Mouse (Mus musculus): ENCODE data around the gene Scarb1. TPM values are rescaled to one million over a fixed set of nuclear protein-coding genes. Genes with fewer than 3 reads are reported as not detected.

Gene Scarb1
- polyA plus RNA-seq, 1 experiment from 2014 or later = 62.6 TPM

- Histone ChIP-seq H3K27ac (ENCODE audit: low read depth, low read length) (no peak overlapping the region), H3K4me3 (ENCODE audit: low read length) (no peak overlapping the region), H3K9ac (ENCODE audit: low read depth, low read length) (no peak overlapping the region), H3K36me3 (ENCODE audit: control insufficient read depth, insufficient read depth, low read length) (no peaks in the 10 kb centered on the region), H3K4me2 (ENCODE audit: low read length) (no peak overlapping the region), H3K4me1 (ENCODE audit: control insufficient read depth, insufficient read depth, low read depth, low read length) (no peaks in the 10 kb centered on the region; the same call in 1 of the 2 replicates), H3K9me3 (ENCODE audit: control insufficient read depth, low read length) (no peaks in the 10 kb centered on the region), H3K27me3 (replicated peaks; ENCODE audit: control insufficient read depth, insufficient read depth, low read length) (no peaks in the 10 kb centered on the region)
- 79% methylated on average over 7 of the region's 7 CpGs for WGBS
- ATAC-seq = no peak
Observed at GRCm38 (mm10) chr5:125306372-125306771, 34.5 kb downstream of the Scarb1 start.

- Histone ChIP-seq H3K4me2 (ENCODE audit: low read length) (no peak overlapping the region), H3K4me1 (ENCODE audit: control insufficient read depth, insufficient read depth, low read depth, low read length) (no peaks in the 10 kb centered on the region; the same call in 1 of the 2 replicates), H3K27ac (ENCODE audit: low read depth, low read length) (no peak overlapping the region), H3K27me3 (replicated peaks; ENCODE audit: control insufficient read depth, insufficient read depth, low read length) (no peaks in the 10 kb centered on the region), H3K9ac (ENCODE audit: low read depth, low read length) (no peak overlapping the region), H3K36me3 (ENCODE audit: control insufficient read depth, insufficient read depth, low read length) (0 out of 2 replicates have a peak, but pooled peaks cover 2% of the 10 kb centered on the region), H3K9me3 (ENCODE audit: control insufficient read depth, low read length) (no peaks in the 10 kb centered on the region), H3K4me3 (ENCODE audit: low read length) (no peak overlapping the region)
- ATAC-seq = peak; percentile 10; the same call in 1 of the 2 replicates
- WGBS = 58% methylated on average over 14 of the region's 14 CpGs
Observed at GRCm38 (mm10) chr5:125305229-125306081, 35.4 kb downstream of the Scarb1 start.

DNA sequence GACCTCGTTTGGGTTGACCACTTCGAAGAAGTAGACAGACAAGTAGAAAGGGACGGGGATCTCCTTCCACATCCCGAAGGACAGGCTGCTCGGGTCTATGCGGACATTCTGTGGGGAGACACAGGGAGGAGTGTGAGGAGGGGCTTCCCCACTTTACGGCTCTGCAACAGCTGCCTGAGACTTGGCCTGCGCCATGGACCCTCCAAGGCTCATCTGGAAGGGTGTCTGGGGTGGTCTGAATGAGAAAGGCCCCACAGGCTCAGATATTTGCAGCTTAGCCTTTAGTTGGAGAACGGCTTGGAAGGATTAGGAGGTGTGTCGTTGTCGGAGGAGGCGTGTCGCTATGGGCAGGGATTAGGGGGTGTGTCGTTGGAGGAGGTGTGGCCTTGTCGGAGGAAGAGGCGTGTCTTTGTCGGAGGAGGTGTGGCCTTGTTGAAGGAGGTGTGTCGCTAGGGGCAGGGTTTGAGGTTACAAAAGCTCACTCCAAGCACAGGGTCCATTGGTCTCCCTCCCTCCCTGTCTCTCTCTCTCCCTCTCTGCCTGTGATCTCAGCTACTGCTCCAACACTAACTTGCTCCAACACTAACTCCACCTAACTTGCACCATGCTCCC, 36.5 kb downstream of the Scarb1 start:
- Histone ChIP-seq H3K4me1 (ENCODE audit: control insufficient read depth, insufficient read depth, low read depth, low read length) (no peaks in the 10 kb centered on the region; the same call in 1 of the 2 replicates), H3K27me3 (replicated peaks; ENCODE audit: control insufficient read depth, insufficient read depth, low read length) (no peaks in the 10 kb centered on the region), H3K9me3 (ENCODE audit: control insufficient read depth, low read length) (peaks cover 3% of the 10 kb centered on the region; the same call in 1 of the 2 replicates), H3K4me3 (ENCODE audit: low read length) (no peak overlapping the region), H3K36me3 (ENCODE audit: control insufficient read depth, insufficient read depth, low read length) (peaks cover 10% of the 10 kb centered on the region), H3K27ac (ENCODE audit: low read depth, low read length) (no peak overlapping the region), H3K9ac (ENCODE audit: low read depth, low read length) (no peak overlapping the region; the same call in 1 of the 2 replicates), H3K4me2 (ENCODE audit: low read length) (peak overlapping the region; percentile 31)
- 27% methylated on average over 18 of the region's 18 CpGs for WGBS
- peak; percentile 62 for ATAC-seq

DNA sequence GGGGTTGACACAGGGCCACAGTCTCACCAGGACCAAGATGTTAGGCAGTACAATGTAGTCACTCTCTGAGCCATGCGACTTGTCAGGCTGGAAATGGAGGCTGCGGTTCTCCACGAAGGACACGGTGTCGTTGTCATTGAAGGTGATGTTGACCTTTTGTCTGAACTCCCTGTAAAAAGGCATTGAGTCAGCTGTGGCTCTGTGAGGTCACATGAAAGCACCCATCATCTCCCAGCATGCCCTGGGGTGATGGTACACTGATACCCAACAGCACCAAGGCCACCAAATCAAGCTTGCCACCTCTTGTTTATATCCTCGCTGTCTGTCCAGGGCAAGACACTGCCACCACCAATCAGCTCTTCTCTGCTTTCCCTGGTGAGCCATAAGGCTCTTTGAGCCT, 37.8 kb downstream of the Scarb1 start:
- no peak for ATAC-seq
- Histone ChIP-seq H3K27me3 (replicated peaks; ENCODE audit: control insufficient read depth, insufficient read depth, low read length) (no peaks in the 10 kb centered on the region), H3K27ac (ENCODE audit: low read depth, low read length) (no peak overlapping the region), H3K4me2 (ENCODE audit: low read length) (no peak overlapping the region), H3K9ac (ENCODE audit: low read depth, low read length) (no peak overlapping the region), H3K4me3 (ENCODE audit: low read length) (no peak overlapping the region), H3K36me3 (ENCODE audit: control insufficient read depth, insufficient read depth, low read length) (peaks cover 10% of the 10 kb centered on the region), H3K9me3 (ENCODE audit: control insufficient read depth, low read length) (peaks cover 3% of the 10 kb centered on the region; the same call in 1 of the 2 replicates), H3K4me1 (ENCODE audit: control insufficient read depth, insufficient read depth, low read depth, low read length) (no peaks in the 10 kb centered on the region; the same call in 1 of the 2 replicates)
- WGBS = 94% methylated on average over 6 of the region's 6 CpGs

GRCm38 (mm10) chr5:125298234-125298633, 42.7 kb downstream of the Scarb1 start:
- Histone ChIP-seq H3K27me3 (replicated peaks; ENCODE audit: control insufficient read depth, insufficient read depth, low read length) (no peaks in the 10 kb centered on the region), H3K4me3 (ENCODE audit: low read length) (no peak overlapping the region), H3K9me3 (ENCODE audit: control insufficient read depth, low read length) (peaks cover 3% of the 10 kb centered on the region; the same call in 1 of the 2 replicates), H3K36me3 (ENCODE audit: control insufficient read depth, insufficient read depth, low read length) (peaks cover 26% of the 10 kb centered on the region), H3K4me1 (ENCODE audit: control insufficient read depth, insufficient read depth, low read depth, low read length) (no peaks in the 10 kb centered on the region), H3K4me2 (ENCODE audit: low read length) (no peak overlapping the region), H3K27ac (ENCODE audit: low read depth, low read length) (no peak overlapping the region), H3K9ac (ENCODE audit: low read depth, low read length) (no peak overlapping the region)
- WGBS = 89% methylated on average over 9 of the region's 9 CpGs
- ATAC-seq = no peak

- Histone ChIP-seq H3K4me2 (ENCODE audit: low read length) (no peak overlapping the region), H3K9ac (ENCODE audit: low read depth, low read length) (no peak overlapping the region), H3K27ac (ENCODE audit: low read depth, low read length) (no peak overlapping the region), H3K4me1 (ENCODE audit: control insufficient read depth, insufficient read depth, low read depth, low read length) (no peaks in the 10 kb centered on the region), H3K27me3 (replicated peaks; ENCODE audit: control insufficient read depth, insufficient read depth, low read length) (no peaks in the 10 kb centered on the region), H3K9me3 (ENCODE audit: control insufficient read depth, low read length) (peaks cover 3% of the 10 kb centered on the region; the same call in 1 of the 2 replicates), H3K4me3 (ENCODE audit: low read length) (no peak overlapping the region), H3K36me3 (ENCODE audit: control insufficient read depth, insufficient read depth, low read length) (peaks cover 26% of the 10 kb centered on the region)
- no peak for ATAC-seq
- WGBS = 96% methylated on average over 7 of the region's 7 CpGs
Observed at GRCm38 (mm10) chr5:125297171-125297570, 43.7 kb downstream of the Scarb1 start.

DNA sequence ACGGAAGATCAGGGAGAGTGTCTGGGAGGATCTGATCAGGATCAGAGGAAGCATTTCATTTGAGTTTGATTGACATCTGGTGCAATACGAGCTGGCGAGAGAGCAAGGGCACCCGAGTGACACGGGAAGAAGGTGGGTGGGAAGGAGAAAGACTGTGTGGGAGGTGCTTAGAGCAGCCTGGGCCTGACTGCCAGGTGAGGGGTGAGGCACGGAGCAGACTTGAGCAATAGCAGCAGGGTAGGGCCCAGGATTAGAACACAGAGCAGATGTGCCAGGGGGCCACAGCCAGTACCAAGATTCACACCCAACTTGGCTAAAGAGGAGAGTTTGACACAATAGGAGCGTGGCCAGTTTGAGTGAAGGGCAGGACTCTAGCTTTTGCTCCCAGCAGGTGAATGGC, 47.9 kb downstream of the Scarb1 start:
- no peak overlapping the region for H3K27ac ChIP-seq (ENCODE audit: low read depth, low read length)
- H3K4me2 ChIP-seq (ENCODE audit: low read length) = no peak overlapping the region
- 76% methylated on average over 7 of the region's 7 CpGs for WGBS
- no peak overlapping the region for H3K9ac ChIP-seq (ENCODE audit: low read depth, low read length)
- no peaks in the 10 kb centered on the region for H3K9me3 ChIP-seq (ENCODE audit: control insufficient read depth, low read length)
- no peak for ATAC-seq
- H3K4me1 ChIP-seq (ENCODE audit: control insufficient read depth, insufficient read depth, low read depth, low read length) = no peaks in the 10 kb centered on the region
- no peak overlapping the region for H3K4me3 ChIP-seq (ENCODE audit: low read length)
- peaks cover 17% of the 10 kb centered on the region for H3K36me3 ChIP-seq (ENCODE audit: control insufficient read depth, insufficient read depth, low read length)
- H3K27me3 ChIP-seq (replicated peaks; ENCODE audit: control insufficient read depth, insufficient read depth, low read length) = no peaks in the 10 kb centered on the region

DNA sequence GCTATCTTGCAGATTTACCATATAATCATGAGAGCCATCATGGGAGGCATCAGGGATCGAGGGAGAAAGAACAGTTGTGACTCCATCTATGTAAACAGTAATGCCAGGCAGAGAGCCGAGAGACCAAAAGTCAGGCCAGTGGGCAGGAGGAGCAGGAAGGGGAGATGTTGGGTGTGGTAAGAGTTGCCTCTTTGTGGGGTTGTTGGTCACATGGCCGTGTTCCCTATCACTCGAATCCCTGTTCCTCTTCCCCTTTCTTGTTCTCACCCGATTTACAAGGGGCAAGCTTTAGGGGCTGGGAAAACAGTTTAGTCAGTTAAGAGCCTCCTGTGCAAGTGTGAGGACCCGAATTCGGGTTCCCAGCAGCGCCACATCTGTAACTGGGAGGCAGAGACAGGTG, 49.0 kb downstream of the Scarb1 start:
- no peaks in the 10 kb centered on the region for H3K4me1 ChIP-seq (ENCODE audit: control insufficient read depth, insufficient read depth, low read depth, low read length)
- H3K4me2 ChIP-seq (ENCODE audit: low read length) = no peak overlapping the region
- no peaks in the 10 kb centered on the region for H3K9me3 ChIP-seq (ENCODE audit: control insufficient read depth, low read length)
- ATAC-seq = no peak
- H3K9ac ChIP-seq (ENCODE audit: low read depth, low read length) = no peak overlapping the region
- H3K36me3 ChIP-seq (ENCODE audit: control insufficient read depth, insufficient read depth, low read length) = peaks cover 19% of the 10 kb centered on the region
- H3K27ac ChIP-seq (ENCODE audit: low read depth, low read length) = no peak overlapping the region
- H3K27me3 ChIP-seq (replicated peaks; ENCODE audit: control insufficient read depth, insufficient read depth, low read length) = no peaks in the 10 kb centered on the region
- no peak overlapping the region for H3K4me3 ChIP-seq (ENCODE audit: low read length)
- 88% methylated on average over 8 of the region's 8 CpGs for WGBS

- H3K4me1 ChIP-seq (ENCODE audit: control insufficient read depth, insufficient read depth, low read depth, low read length) = no peaks in the 10 kb centered on the region
Observed at GRCm38 (mm10) chr5:125291387-125291786, 49.5 kb downstream of the Scarb1 start.

More at GRCm38 (mm10) chr5:125291387-125291786, 49.5 kb downstream of the Scarb1 start:
- no peak for ATAC-seq
- Histone ChIP-seq H3K27ac (ENCODE audit: low read depth, low read length) (no peak overlapping the region), H3K9ac (ENCODE audit: low read depth, low read length) (no peak overlapping the region), H3K4me2 (ENCODE audit: low read length) (no peak overlapping the region), H3K9me3 (ENCODE audit: control insufficient read depth, low read length) (no peaks in the 10 kb centered on the region), H3K27me3 (replicated peaks; ENCODE audit: control insufficient read depth, insufficient read depth, low read length) (no peaks in the 10 kb centered on the region), H3K36me3 (ENCODE audit: control insufficient read depth, insufficient read depth, low read length) (peaks cover 17% of the 10 kb centered on the region), H3K4me3 (ENCODE audit: low read length) (no peak overlapping the region)
- 90% methylated on average over 10 of the region's 10 CpGs for WGBS

All from hindbrain, embryonic 16.5 days (tissue).